Mouse (Mus musculus): ENCODE results near the gene Chchd3. TPM values are rescaled to one million over a fixed set of nuclear protein-coding genes. Genes with fewer than 3 reads are reported as not detected.

Chchd3 gene
- total and polyA plus RNA-seq, 2 experiments from 2014 or later, result 117 to 131 TPM

- Histone ChIP-seq H3K36me3 (ENCODE audit: insufficient read depth) (no peaks in the 10 kb centered on the region), H3K27ac (ENCODE audit: low read depth, low read length) (no peak overlapping the region), H3K4me2 (ENCODE audit: low read depth) (no peak overlapping the region), H3K9ac (no peak overlapping the region), H3K4me3 (ENCODE audit: low read depth, low read length) (no peak overlapping the region), H3K27me3 (ENCODE audit: insufficient read depth, low read length) (no peaks in the 10 kb centered on the region), H3K4me1 (ENCODE audit: insufficient read depth) (no peaks in the 10 kb centered on the region), H3K9me3 (ENCODE audit: low read length) (no peaks in the 10 kb centered on the region)
- 99% methylated on average over 2 of the region's 2 CpGs for WGBS
- DNase-seq, result no peak
- ATAC-seq, result no peak
- TF ChIP-seq CTCF (IDR thresholded peaks at IDR 0.05; ENCODE audit: low read depth), result no peak
Measured at GRCm38 (mm10) chr6:33025041-33025440, 35.0 kb downstream of the Chchd3 start.

- H3K27ac ChIP-seq (ENCODE audit: low read depth, low read length), result no peak overlapping the region
- DNase-seq (peak; percentile 65), ATAC-seq (peak; percentile 93)
Measured at GRCm38 (mm10) chr6:33004607-33005006, 55.5 kb downstream of the Chchd3 start.

GRCm38 (mm10) chr6:33002988-33003387 lies 57.1 kb downstream of the Chchd3 start:
- Histone ChIP-seq H3K9me3 (ENCODE audit: low read length) (no peaks in the 10 kb centered on the region), H3K27me3 (ENCODE audit: insufficient read depth, low read length) (no peaks in the 10 kb centered on the region), H3K4me2 (ENCODE audit: low read depth) (no peak overlapping the region), H3K4me1 (ENCODE audit: insufficient read depth) (no peaks in the 10 kb centered on the region), H3K4me3 (ENCODE audit: low read depth, low read length) (no peak overlapping the region), H3K27ac (ENCODE audit: low read depth, low read length) (no peak overlapping the region), H3K36me3 (ENCODE audit: insufficient read depth) (no peaks in the 10 kb centered on the region; the same call in 1 of the 2 replicates), H3K9ac (no peak overlapping the region)
- 90% methylated on average over 1 of the region's 1 CpGs for WGBS
- TF ChIP-seq CTCF (IDR thresholded peaks at IDR 0.05; ENCODE audit: low read depth), result no peak
- ATAC-seq (no peak), DNase-seq (no peak)

More at GRCm38 (mm10) chr6:33004607-33005006, 55.5 kb downstream of the Chchd3 start:
- Histone ChIP-seq H3K4me1 (ENCODE audit: insufficient read depth) (no peaks in the 10 kb centered on the region), H3K36me3 (ENCODE audit: insufficient read depth) (no peaks in the 10 kb centered on the region; the same call in 1 of the 2 replicates), H3K9ac (no peak overlapping the region), H3K4me2 (ENCODE audit: low read depth) (no peak overlapping the region), H3K9me3 (ENCODE audit: low read length) (no peaks in the 10 kb centered on the region), H3K27me3 (ENCODE audit: insufficient read depth, low read length) (no peaks in the 10 kb centered on the region), H3K4me3 (ENCODE audit: low read depth, low read length) (no peak overlapping the region)
- no peak for TF ChIP-seq CTCF (IDR thresholded peaks at IDR 0.05; ENCODE audit: low read depth)
- 48% methylated on average over 3 of the region's 3 CpGs for WGBS

- Histone ChIP-seq H3K27me3 (ENCODE audit: insufficient read depth, low read length) (no peaks in the 10 kb centered on the region), H3K9ac (no peak overlapping the region), H3K36me3 (ENCODE audit: insufficient read depth) (no peaks in the 10 kb centered on the region), H3K27ac (ENCODE audit: low read depth, low read length) (no peak overlapping the region), H3K9me3 (ENCODE audit: low read length) (no peaks in the 10 kb centered on the region), H3K4me1 (ENCODE audit: insufficient read depth) (no peaks in the 10 kb centered on the region), H3K4me3 (ENCODE audit: low read depth, low read length) (no peak overlapping the region), H3K4me2 (ENCODE audit: low read depth) (no peak overlapping the region)
- DNase-seq (no peak), ATAC-seq (no peak)
- TF ChIP-seq CTCF (IDR thresholded peaks at IDR 0.05; ENCODE audit: low read depth), result no peak
- WGBS, result 87% methylated on average over 15 of the region's 15 CpGs
Measured at GRCm38 (mm10) chr6:33001271-33001670, 58.8 kb downstream of the Chchd3 start.

GRCm38 (mm10) chr6:32996597-32996996 lies 63.5 kb downstream of the Chchd3 start:
- Histone ChIP-seq H3K4me3 (ENCODE audit: low read depth, low read length) (no peak overlapping the region), H3K4me1 (ENCODE audit: insufficient read depth) (no peaks in the 10 kb centered on the region), H3K9ac (no peak overlapping the region), H3K27me3 (ENCODE audit: insufficient read depth, low read length) (no peaks in the 10 kb centered on the region), H3K27ac (ENCODE audit: low read depth, low read length) (no peak overlapping the region), H3K36me3 (ENCODE audit: insufficient read depth) (no peaks in the 10 kb centered on the region), H3K4me2 (ENCODE audit: low read depth) (no peak overlapping the region), H3K9me3 (ENCODE audit: low read length) (no peaks in the 10 kb centered on the region)
- 82% methylated on average over 1 of the region's 1 CpGs for WGBS
- TF ChIP-seq CTCF (IDR thresholded peaks at IDR 0.05; ENCODE audit: low read depth), result no peak
- ATAC-seq, result no peak
- DNase-seq, result no peak

GRCm38 (mm10) chr6:32993847-32994246 lies 66.2 kb downstream of the Chchd3 start:
- H3K4me1 ChIP-seq (ENCODE audit: insufficient read depth), result no peaks in the 10 kb centered on the region
- no peaks in the 10 kb centered on the region for H3K9me3 ChIP-seq (ENCODE audit: low read length)
- no peaks in the 10 kb centered on the region for H3K27me3 ChIP-seq (ENCODE audit: insufficient read depth, low read length)
- DNase-seq (no peak), ATAC-seq (no peak)
- TF ChIP-seq CTCF (IDR thresholded peaks at IDR 0.05; ENCODE audit: low read depth), result no peak
- H3K9ac ChIP-seq, result no peak overlapping the region
- no peak overlapping the region for H3K4me2 ChIP-seq (ENCODE audit: low read depth)
- 90% methylated on average over 1 of the region's 1 CpGs for WGBS
- no peak overlapping the region for H3K4me3 ChIP-seq (ENCODE audit: low read depth, low read length)
- no peak overlapping the region for H3K27ac ChIP-seq (ENCODE audit: low read depth, low read length)
- H3K36me3 ChIP-seq (ENCODE audit: insufficient read depth), result no peaks in the 10 kb centered on the region

- Histone ChIP-seq H3K4me3 (ENCODE audit: low read depth, low read length) (no peak overlapping the region), H3K36me3 (ENCODE audit: insufficient read depth) (no peaks in the 10 kb centered on the region), H3K27me3 (ENCODE audit: insufficient read depth, low read length) (no peaks in the 10 kb centered on the region), H3K27ac (ENCODE audit: low read depth, low read length) (no peak overlapping the region), H3K9ac (no peak overlapping the region), H3K4me2 (ENCODE audit: low read depth) (no peak overlapping the region), H3K9me3 (ENCODE audit: low read length) (no peaks in the 10 kb centered on the region), H3K4me1 (ENCODE audit: insufficient read depth) (no peaks in the 10 kb centered on the region)
- TF ChIP-seq CTCF (IDR thresholded peaks at IDR 0.05; ENCODE audit: low read depth), result no peak
- DNase-seq, result no peak
- no peak for ATAC-seq
- 82% methylated on average over 12 of the region's 12 CpGs for WGBS
Measured at GRCm38 (mm10) chr6:32990061-32990633, 69.9 kb downstream of the Chchd3 start.
